In the genomic region with DNA sequence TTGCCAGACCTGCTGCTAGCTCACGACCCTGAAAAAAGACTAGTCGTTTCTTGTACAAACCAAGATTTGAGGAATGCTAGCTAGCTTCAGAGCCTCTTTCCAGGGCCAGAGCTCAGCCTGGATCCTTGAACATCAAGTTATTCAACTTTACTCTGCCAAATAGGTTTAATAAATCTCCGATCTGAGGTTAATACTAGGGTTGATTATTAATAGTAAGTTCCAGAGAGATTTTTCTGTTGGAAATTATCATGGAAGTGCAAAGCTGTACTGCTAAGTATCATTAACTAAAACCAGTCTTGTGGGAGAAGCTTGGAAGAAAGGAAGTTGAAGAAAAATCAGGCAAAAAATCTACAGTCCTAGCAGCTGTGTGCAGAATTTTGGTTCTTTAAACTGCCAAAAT, we compare ENCODE assay signal across 8 mouse cellular contexts. TPM values are rescaled to one million over a fixed set of nuclear protein-coding genes. Genes with fewer than 3 reads are reported as not detected.
DNase-seq lines count a peak whose midpoint lies in the region; ATAC-seq and TF ChIP-seq lines count a peak whose summit lies in the region.

No protein-coding gene starts in this region.

- 23% methylated on average over 3 of the region's 3 CpGs for WGBS in forebrain, postnatal 0 days
- 28% methylated on average over 3 of the region's 3 CpGs for WGBS in liver, embryonic 14.5 days (ENCODE audit: insufficient replicate concordance)

- no peak for TF ChIP-seq CTCF in CH12.LX (conservative IDR thresholded peaks at IDR 0.05 in 1 of 2, IDR thresholded peaks at IDR 0.05 in 1 of 2; ENCODE audit: low read depth in 2 of 2, low read length in 2 of 2)
- no peak for TF ChIP-seq CTCF in forebrain, postnatal 0 days (IDR thresholded peaks at IDR 0.05; ENCODE audit: low read depth)
- no peak for TF ChIP-seq CTCF in liver, embryonic 14.5 days (IDR thresholded peaks at IDR 0.05; ENCODE audit: low read depth)

- peak; percentile 3 for DNase-seq in heart, adult 11 months
- DNase-seq in heart, postnatal 25 days (ENCODE audit: low spot score) = no peak
- no peak for DNase-seq in CH12.LX (ENCODE audit: extremely low read depth)
- no peak for DNase-seq in forebrain, postnatal 0 days
- DNase-seq in liver, embryonic 14.5 days (ENCODE audit: low read depth in 3 of 3, low spot score in 3 of 3) = no peak
- DNase-seq in left cerebral cortex, postnatal 25 days (ENCODE audit: low spot score in 2 of 2) = no peak
- no peak for DNase-seq in gastrocnemius, postnatal 10 days
- DNase-seq in T-cell, adult 2 months (ENCODE audit: low spot score) = no peak

- no peaks in the 10 kb centered on the region for H3K9me3 ChIP-seq in CH12.LX (replicated peaks; ENCODE audit: low read length)
- H3K9me3 ChIP-seq in forebrain, postnatal 0 days (ENCODE audit: low read length) = no peaks in the 10 kb centered on the region
- no peaks in the 10 kb centered on the region for H3K9me3 ChIP-seq in liver, embryonic 14.5 days (ENCODE audit: control insufficient read depth, low read length)

- peaks cover 2 to 20% of the 10 kb centered on the region in 2 experiments; a peak in 3 of 4 replicates for H3K4me1 ChIP-seq in CH12.LX (ENCODE audit: control insufficient read depth in 1 of 2, insufficient read depth in 2 of 2)
- H3K4me1 ChIP-seq in forebrain, postnatal 0 days (ENCODE audit: insufficient read depth) = peaks cover 6% of the 10 kb centered on the region; the same call in 1 of the 2 replicates
- peaks cover 3 to 10% of the 10 kb centered on the region in 2 experiments for H3K4me1 ChIP-seq in liver, embryonic 14.5 days (replicated peaks; ENCODE audit: control insufficient read depth in 2 of 2, insufficient read depth in 2 of 2, low read length in 1 of 2)

- TF ChIP-seq RAD21 in CH12.LX (IDR thresholded peaks at IDR 0.05; ENCODE audit: low read depth, low read length) = no peak

- intact Hi-C loops in heart, postnatal 25 days (cut with DNase I) = loop anchor here (10.0 kb wide), 3 partner anchors 509 to 701 kb away; no protein-coding TSS in a partner anchor
- intact Hi-C loops in left cerebral cortex, postnatal 25 days (cut with DNase I) = loop anchor here (2.0 to 10.0 kb wide), 7 partner anchors 37 to 1321 kb away; partner anchors contain the start of gene Pkn2

- in situ Hi-C loops in CH12.LX (cut with MboI; ENCODE audit: low pct_ligation_motif_present, low pct_unique_long_range_greater_than_20kb, low sequenced_read_pairs) = loop anchor here (10.0 kb wide), 1 partner anchor 169 kb away; no protein-coding TSS in a partner anchor

- H3K27ac ChIP-seq in CH12.LX (ENCODE audit: insufficient read depth, low read depth) = no peak overlapping the region
- H3K27ac ChIP-seq in forebrain, postnatal 0 days (ENCODE audit: low read depth, low read length) = peak overlapping the region; percentile 94; the same call in 1 of the 2 replicates
- H3K27ac ChIP-seq in liver, embryonic 14.5 days = no peak overlapping the region

- peaks cover 26% of the 10 kb centered on the region for H3K79me2 ChIP-seq in CH12.LX (replicated peaks; ENCODE audit: control insufficient read depth, extremely low read depth, insufficient read depth, poor library complexity, severe bottlenecking)

- H3K4me3 ChIP-seq in CH12.LX (replicated peaks in 1 of 3; ENCODE audit: low read depth in 2 of 3, low read length in 2 of 3, poor library complexity in 1 of 3) = peak overlapping the region; percentile 52 to 77 (median 76)
- H3K4me3 ChIP-seq in forebrain, postnatal 0 days (ENCODE audit: low read depth, low read length) = peak overlapping the region; percentile 90
- peak overlapping the region; percentile 66 to 84; a peak in 2 of 4 replicates for H3K4me3 ChIP-seq in liver, embryonic 14.5 days (ENCODE audit: insufficient read depth in 1 of 2, low read depth in 2 of 2, low read length in 2 of 2)

- no peaks in the 10 kb centered on the region for H3K27me3 ChIP-seq in CH12.LX (replicated peaks)
- no peaks in the 10 kb centered on the region; the same call in 1 of the 2 replicates for H3K27me3 ChIP-seq in forebrain, postnatal 0 days (ENCODE audit: insufficient read depth, low read length)
- no peaks in the 10 kb centered on the region for H3K27me3 ChIP-seq in liver, embryonic 14.5 days (ENCODE audit: control insufficient read depth, insufficient read depth, low read length)

- TF ChIP-seq EP300 in CH12.LX (IDR thresholded peaks at IDR 0.05; ENCODE audit: low read length) = no peak
- no peak for TF ChIP-seq EP300 in liver, embryonic 14.5 days (IDR thresholded peaks at IDR 0.05; ENCODE audit: low read depth)

- dilution Hi-C loops in CH12.LX (cut with MboI; ENCODE audit: extremely low pct_ligation_motif_present, extremely low pct_unique_long_range_greater_than_20kb, low sequenced_read_pairs) = no loop called here

- H3K4me2 ChIP-seq in CH12.LX (ENCODE audit: insufficient read depth, low read depth, poor library complexity, severe bottlenecking) = peak overlapping the region; percentile 88
- peak overlapping the region; percentile 92 for H3K4me2 ChIP-seq in forebrain, postnatal 0 days (ENCODE audit: low read depth)
- peak overlapping the region; percentile 96 for H3K4me2 ChIP-seq in liver, embryonic 14.5 days (ENCODE audit: low read depth)

- H3K9ac ChIP-seq in CH12.LX (ENCODE audit: insufficient read depth, low read depth) = peak overlapping the region; percentile 88
- H3K9ac ChIP-seq in forebrain, postnatal 0 days = peak overlapping the region; percentile 96
- no peak overlapping the region; the same call in 1 of the 2 replicates for H3K9ac ChIP-seq in liver, embryonic 14.5 days (replicated peaks)

- no peak for ATAC-seq in forebrain, postnatal 0 days
- no peak for ATAC-seq in liver, embryonic 14.5 days (ENCODE audit: insufficient read depth)

- H3K36me3 ChIP-seq in CH12.LX (replicated peaks in 1 of 2; ENCODE audit: control insufficient read depth in 1 of 2, insufficient read depth in 1 of 2, low read length in 1 of 2) = peaks cover 2 to 6% of the 10 kb centered on the region in 2 experiments
- no peaks in the 10 kb centered on the region for H3K36me3 ChIP-seq in forebrain, postnatal 0 days (ENCODE audit: insufficient read depth)
- H3K36me3 ChIP-seq in liver, embryonic 14.5 days (replicated peaks; ENCODE audit: control insufficient read depth, insufficient read depth, low read depth) = no peaks in the 10 kb centered on the region

- TF ChIP-seq POLR2A in CH12.LX (IDR thresholded peaks at IDR 0.05; ENCODE audit: low read depth, low read length) = no peak

TF ChIP-seq in CH12.LX, 34 proteins besides CTCF, POLR2A, EP300 and RAD21:
- TF ChIP-seq BHLHE40 (IDR thresholded peaks at IDR 0.05; ENCODE audit: low read depth, low read length) = no peak

RNA-seq across cellular contexts. Expression of gene Lmo4, which starts 1.2 kb away (rescaled TPM):
- total RNA-seq in heart, postnatal 25 days (2021) = 10 to 100 TPM; 31.4 to 33.1 TPM
- total RNA-seq in CH12.LX (2012; rRNA removed) (34.5 and 46.3 TPM in 2 replicates), CH12.LX (2014; rRNA removed) (51.1 and 57.6 TPM in 2 replicates)
- polyA plus RNA-seq in CH12.LX (2012; ENCODE audit: insufficient read length, low read depth) = 51.5 and 64.0 TPM in 2 replicates
- total RNA-seq in forebrain, postnatal 0 days (2014; rRNA removed) = 256 and 302 TPM in 2 replicates
- 234 and 258 TPM in 2 replicates for polyA plus RNA-seq in forebrain, postnatal 0 days (2015; fragmentation: Nextera tagmentation; extraction: Ambion mirVana)
- polyA plus RNA-seq in liver, embryonic 14.5 days (2012; rRNA removed) = 14.4 and 15.4 TPM in 2 replicates
- polyA plus RNA-seq in liver, embryonic 14.5 days (2014; fragmentation: Nextera tagmentation; extraction: Ambion mirVana) = 12.5 and 13.1 TPM in 2 replicates
- 100 to 1,000 TPM; 298 to 331 TPM for total RNA-seq in left cerebral cortex, postnatal 25 days (2021)
- 10 to 100 TPM; 22.7 to 25.3 TPM for total RNA-seq in gastrocnemius, postnatal 10 days (2021)
